Mouse (Mus musculus) small intestine, adult 2 months (tissue): ENCODE data around the gene Prss29. TPM values are rescaled to one million over a fixed set of nuclear protein-coding genes. Genes with fewer than 3 reads are reported as not detected.
A peak's percentile ranks its signal among the peaks of the same experiment; 100 is the strongest.

Experiments used
- H3K27ac ChIP-seq: fragments of 200-500 bp; 2 replicates; pipeline ENCODE4 v1.5.1; 2012; ENCODE audit warnings: low read depth, low read length, control low read depth, inconsistent platforms; ENCODE audit not compliant: insufficient read depth
- H3K27me3 ChIP-seq: fragments of 200-500 bp; 2 replicates; pipeline ENCODE4 v1.6.1; 2012; ENCODE audit warnings: mild to moderate bottlenecking, moderate library complexity, low read length, inconsistent platforms; ENCODE audit not compliant: control insufficient read depth, insufficient read depth
- H3K36me3 ChIP-seq: fragments of 200-500 bp; 2 replicates; pipeline ENCODE4 v1.6.1; 2012; ENCODE audit warnings: mild to moderate bottlenecking, low read length, control low read depth, inconsistent platforms; ENCODE audit not compliant: control insufficient read depth, insufficient read depth
- H3K4me1 ChIP-seq: fragments of 200-500 bp; 2 replicates; pipeline ENCODE4 v1.6.1; 2012; ENCODE audit warnings: low read length, inconsistent platforms, mixed read lengths; ENCODE audit not compliant: control insufficient read depth, insufficient read depth, insufficient read length
- H3K4me3 ChIP-seq: fragments of 200-500 bp; 2 replicates; pipeline ENCODE4 v1.5.1; 2012; ENCODE audit warnings: low read depth, mild to moderate bottlenecking, control low read depth, inconsistent platforms, low read length, moderate library complexity
- CTCF ChIP-seq: fragments of 200-500 bp; IDR thresholded peaks from 2 replicates; pipeline ENCODE4 v1.5.1; 2012; ENCODE audit warnings: low read depth, mild to moderate bottlenecking, control low read depth, inconsistent platforms, low read length, moderate library complexity, mixed read lengths; ENCODE audit not compliant: insufficient replicate concordance, insufficient read length; ENCODE audit errors: extremely low read depth
- POLR2A ChIP-seq: fragments of 200-500 bp; IDR thresholded peaks from 2 replicates; pipeline ENCODE4 v1.6.1; 2012; ENCODE audit warnings: low read depth, mild to moderate bottlenecking, control low read depth, inconsistent platforms, low read length, moderate library complexity
- WGBS: fragments of 180-500 bp; shearing (Covaris S2); methylation state at CpG from one replicate; pipeline ENCODE4 v1.1.7; 2018; 5-methylcytosine and 5-hydroxymethylcytosine counted together
- polyA plus RNA-seq: library from polyadenylated mRNA; depleted of rRNA; stranded (reverse); fragments of >200 nt; gene quantifications from 2 replicates; pipeline ENCODE4 v1.2.3, GENCODE M21; 2012; rRNA removed

The Prss29 gene
- not detected in 2 replicates for polyA plus RNA-seq

- H3K36me3 ChIP-seq = no peaks in the 10 kb centered on the region
- no peaks in the 10 kb centered on the region for H3K4me1 ChIP-seq
- 75% methylated on average over 5 of the region's 5 CpGs for WGBS
- H3K27ac ChIP-seq = no peak within 1 kb of the TSS
- H3K27me3 ChIP-seq = no peaks in the 10 kb centered on the region
- no peak within 1 kb of the TSS for H3K4me3 ChIP-seq
- TF ChIP-seq POLR2A (no peak), CTCF (no peak)
Measured at GRCm38 (mm10) chr17:25318354-25318753, at the start of gene Prss29. Prss29 (plus strand) TSS chr17:25318654.

GRCm38 (mm10) chr17:25270795-25271335 is 47.6 kb upstream of the Prss29 start:
- no peaks in the 10 kb centered on the region for H3K27me3 ChIP-seq
- no peak overlapping the region for H3K27ac ChIP-seq
- peaks cover 30% of the 10 kb centered on the region for H3K36me3 ChIP-seq
- WGBS = 49% methylated on average over 2 of the region's 2 CpGs
- peaks cover 21% of the 10 kb centered on the region; the same call in 1 of the 2 replicates for H3K4me1 ChIP-seq
- TF ChIP-seq POLR2A (no peak), CTCF (no peak)
- no peak overlapping the region for H3K4me3 ChIP-seq

GRCm38 (mm10) chr17:25272326-25272725 is 46.1 kb upstream of the Prss29 start:
- H3K27me3 ChIP-seq = no peaks in the 10 kb centered on the region
- peaks cover 21% of the 10 kb centered on the region; the same call in 1 of the 2 replicates for H3K4me1 ChIP-seq
- H3K36me3 ChIP-seq = peaks cover 16% of the 10 kb centered on the region
- under 1% methylated on average over 10 of the region's 10 CpGs for WGBS
- no peak for TF ChIP-seq CTCF
- no peak for TF ChIP-seq POLR2A
- peak overlapping the region; percentile 99 for H3K27ac ChIP-seq
- peak overlapping the region; percentile 88 for H3K4me3 ChIP-seq

GRCm38 (mm10) chr17:25272951-25273705 is 45.3 kb upstream of the Prss29 start:
- under 1% methylated on average over 91 of the region's 92 CpGs for WGBS

GRCm38 (mm10) chr17:25273706-25274501 is 44.5 kb upstream of the Prss29 start:
- Histone ChIP-seq H3K36me3 (peaks cover 1% of the 10 kb centered on the region), H3K4me3 (peak overlapping the region; percentile 88), H3K27ac (peak overlapping the region; percentile 99), H3K4me1 (peaks cover 21% of the 10 kb centered on the region; the same call in 1 of the 2 replicates), H3K27me3 (no peaks in the 10 kb centered on the region)
- WGBS = 1% methylated on average over 45 of the region's 45 CpGs
- TF ChIP-seq CTCF (peak; percentile 85), POLR2A (peak; percentile 55; the same call in 1 of the 2 replicates)

More at GRCm38 (mm10) chr17:25272951-25273705, 45.3 kb upstream of the Prss29 start:
- no peak; the same call in none of the 2 replicates for TF ChIP-seq POLR2A
- TF ChIP-seq CTCF = no peak
- Histone ChIP-seq H3K27ac (peak overlapping the region; percentile 99), H3K27me3 (no peaks in the 10 kb centered on the region), H3K36me3 (peaks cover 9% of the 10 kb centered on the region), H3K4me3 (peak overlapping the region; percentile 88), H3K4me1 (peaks cover 21% of the 10 kb centered on the region; the same call in 1 of the 2 replicates)

GRCm38 (mm10) chr17:25274571-25275346 is 43.7 kb upstream of the Prss29 start, which contains the start of gene Ube2i:
Ube2i (minus strand) TSS chr17:25274622.
- peak within 1 kb of the TSS; percentile 99 for H3K27ac ChIP-seq
- peak within 1 kb of the TSS; percentile 88 for H3K4me3 ChIP-seq
- 79% methylated on average over 9 of the region's 9 CpGs for WGBS
- no peaks in the 10 kb centered on the region for H3K27me3 ChIP-seq
- peaks cover 17% of the 10 kb centered on the region; the same call in 1 of the 2 replicates for H3K4me1 ChIP-seq
- no peaks in the 10 kb centered on the region for H3K36me3 ChIP-seq
- TF ChIP-seq POLR2A (no peak), CTCF (no peak)
